Mouse (Mus musculus): ENCODE data around the gene Sufu. TPM values are rescaled to one million over a fixed set of nuclear protein-coding genes. Genes with fewer than 3 reads are reported as not detected.

Sufu gene
- polyA plus RNA-seq, 1 experiment from 2014 or later: 30.3 TPM

DNA sequence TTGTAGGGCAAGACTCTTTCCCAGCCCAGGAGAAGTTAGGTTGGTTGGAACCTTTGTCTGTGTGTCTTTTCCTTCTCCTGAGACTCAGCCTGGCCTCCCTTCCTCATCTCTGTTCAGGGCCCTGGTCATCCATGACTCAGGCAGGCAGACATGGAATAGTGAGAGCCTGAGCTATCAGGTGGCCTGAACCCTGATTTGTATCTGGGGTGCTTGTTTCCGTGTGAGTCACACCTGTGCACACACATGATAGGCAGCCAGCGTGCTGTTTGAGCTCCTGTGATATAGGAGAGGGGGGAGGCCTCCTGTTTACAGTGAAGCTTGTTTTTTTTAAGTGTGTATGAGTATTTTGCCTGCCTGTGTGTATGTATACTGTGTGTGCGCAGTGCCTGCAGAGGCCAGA is 112.5 kb downstream of the Sufu start:
- Histone ChIP-seq H3K9me3 (ENCODE audit: control insufficient read depth, low read length) (no peaks in the 10 kb centered on the region), H3K36me3 (ENCODE audit: control insufficient read depth, insufficient read depth, low read length) (peaks cover 73% of the 10 kb centered on the region), H3K4me1 (replicated peaks; ENCODE audit: control insufficient read depth, insufficient read depth, low read length) (peaks cover 67% of the 10 kb centered on the region), H3K27me3 (replicated peaks; ENCODE audit: control insufficient read depth, insufficient read depth, low read length) (no peaks in the 10 kb centered on the region), H3K4me2 (ENCODE audit: low read length) (no peak overlapping the region), H3K9ac (ENCODE audit: low read length) (no peak overlapping the region), H3K27ac (ENCODE audit: low read depth) (no peak overlapping the region), H3K4me3 (ENCODE audit: low read depth, low read length) (no peak overlapping the region)
- ATAC-seq (replicated peaks; ENCODE audit: low FRiP score, low TSS enrichment, low read depth) (no peak), DNase-seq (ENCODE audit: low spot score) (no peak)
- 56% methylated on average over 3 of the region's 3 CpGs for WGBS

DNA sequence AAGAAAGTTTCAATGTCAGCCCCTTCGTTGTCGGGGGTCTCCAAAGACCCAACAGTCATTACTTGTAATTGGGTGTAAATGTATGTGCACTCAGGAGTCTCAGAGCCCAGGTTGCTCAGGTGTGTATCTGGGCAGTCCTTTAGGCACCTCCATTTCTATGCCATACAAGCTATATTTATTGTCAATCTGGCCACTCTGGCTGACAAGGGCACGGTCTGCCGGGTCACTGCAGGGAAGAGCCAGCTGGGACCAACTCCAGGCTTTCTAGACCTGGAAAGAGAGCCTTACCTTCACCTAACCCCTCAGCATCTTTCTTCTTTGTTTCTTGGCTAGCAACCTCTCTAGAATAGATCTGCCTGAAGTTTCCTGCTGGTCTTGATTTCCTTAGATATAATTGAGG is 113.0 kb downstream of the Sufu start:
- Histone ChIP-seq H3K4me1 (replicated peaks; ENCODE audit: control insufficient read depth, insufficient read depth, low read length) (peaks cover 62% of the 10 kb centered on the region), H3K9me3 (ENCODE audit: control insufficient read depth, low read length) (no peaks in the 10 kb centered on the region), H3K4me2 (ENCODE audit: low read length) (no peak overlapping the region), H3K27ac (ENCODE audit: low read depth) (no peak overlapping the region), H3K9ac (ENCODE audit: low read length) (no peak overlapping the region), H3K36me3 (ENCODE audit: control insufficient read depth, insufficient read depth, low read length) (peaks cover 76% of the 10 kb centered on the region), H3K27me3 (replicated peaks; ENCODE audit: control insufficient read depth, insufficient read depth, low read length) (no peaks in the 10 kb centered on the region), H3K4me3 (ENCODE audit: low read depth, low read length) (no peak overlapping the region)
- DNase-seq (ENCODE audit: low spot score) (no peak), ATAC-seq (replicated peaks; ENCODE audit: low FRiP score, low TSS enrichment, low read depth) (no peak)
- WGBS: 85% methylated on average over 4 of the region's 4 CpGs

DNA sequence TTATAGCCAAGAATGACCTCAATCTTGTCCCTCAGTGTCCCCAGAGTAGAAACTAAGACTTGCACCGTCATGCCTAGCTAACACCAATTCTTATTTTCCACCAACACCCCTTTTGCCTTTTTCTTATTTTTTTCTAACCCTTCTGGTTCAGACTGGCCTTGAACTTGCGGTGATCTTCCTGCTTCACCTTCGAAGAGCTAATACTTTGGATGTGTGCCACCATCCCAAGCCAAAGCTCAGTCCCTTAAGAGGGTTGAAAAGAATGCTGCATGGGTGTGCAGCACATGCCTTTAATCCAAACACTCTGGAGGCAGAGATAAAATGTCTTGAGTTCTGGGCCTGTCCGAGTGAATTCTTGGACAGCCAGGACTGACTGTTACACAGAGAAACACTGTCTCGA is 113.7 kb downstream of the Sufu start:
- H3K27ac ChIP-seq (ENCODE audit: low read depth): no peak overlapping the region
- H3K9ac ChIP-seq (ENCODE audit: low read length): no peak overlapping the region
- WGBS: 69% methylated on average over 5 of the region's 5 CpGs
- H3K4me3 ChIP-seq (ENCODE audit: low read depth, low read length): no peak overlapping the region
- peaks cover 55% of the 10 kb centered on the region for H3K4me1 ChIP-seq (replicated peaks; ENCODE audit: control insufficient read depth, insufficient read depth, low read length)
- DNase-seq (ENCODE audit: low spot score) (no peak), ATAC-seq (replicated peaks; ENCODE audit: low FRiP score, low TSS enrichment, low read depth) (no peak)
- H3K27me3 ChIP-seq (replicated peaks; ENCODE audit: control insufficient read depth, insufficient read depth, low read length): no peaks in the 10 kb centered on the region
- H3K9me3 ChIP-seq (ENCODE audit: control insufficient read depth, low read length): no peaks in the 10 kb centered on the region
- no peak overlapping the region for H3K4me2 ChIP-seq (ENCODE audit: low read length)
- peaks cover 77% of the 10 kb centered on the region for H3K36me3 ChIP-seq (ENCODE audit: control insufficient read depth, insufficient read depth, low read length)

GRCm38 (mm10) chr19:46510824-46511223 is 114.1 kb downstream of the Sufu start:
- H3K27me3 ChIP-seq (replicated peaks; ENCODE audit: control insufficient read depth, insufficient read depth, low read length): no peaks in the 10 kb centered on the region
- no peak overlapping the region for H3K4me3 ChIP-seq (ENCODE audit: low read depth, low read length)
- ATAC-seq (replicated peaks; ENCODE audit: low FRiP score, low TSS enrichment, low read depth) (no peak), DNase-seq (ENCODE audit: low spot score) (no peak)
- H3K4me2 ChIP-seq (ENCODE audit: low read length): no peak overlapping the region
- H3K4me1 ChIP-seq (replicated peaks; ENCODE audit: control insufficient read depth, insufficient read depth, low read length): peaks cover 51% of the 10 kb centered on the region
- H3K9me3 ChIP-seq (ENCODE audit: control insufficient read depth, low read length): no peaks in the 10 kb centered on the region
- H3K36me3 ChIP-seq (ENCODE audit: control insufficient read depth, insufficient read depth, low read length): peaks cover 81% of the 10 kb centered on the region
- WGBS: 62% methylated on average over 3 of the region's 3 CpGs
- H3K9ac ChIP-seq (ENCODE audit: low read length): no peak overlapping the region
- H3K27ac ChIP-seq (ENCODE audit: low read depth): no peak overlapping the region

- Histone ChIP-seq H3K4me3 (ENCODE audit: low read depth, low read length) (no peak overlapping the region), H3K9ac (ENCODE audit: low read length) (no peak overlapping the region), H3K4me1 (replicated peaks; ENCODE audit: control insufficient read depth, insufficient read depth, low read length) (peaks cover 46% of the 10 kb centered on the region), H3K27ac (ENCODE audit: low read depth) (no peak overlapping the region), H3K36me3 (ENCODE audit: control insufficient read depth, insufficient read depth, low read length) (peaks cover 85% of the 10 kb centered on the region), H3K4me2 (ENCODE audit: low read length) (no peak overlapping the region), H3K9me3 (ENCODE audit: control insufficient read depth, low read length) (no peaks in the 10 kb centered on the region), H3K27me3 (replicated peaks; ENCODE audit: control insufficient read depth, insufficient read depth, low read length) (no peaks in the 10 kb centered on the region)
- DNase-seq (ENCODE audit: low spot score): no peak
- ATAC-seq (replicated peaks; ENCODE audit: low FRiP score, low TSS enrichment, low read depth): no peak
- WGBS: 81% methylated on average over 10 of the region's 10 CpGs
These were observed 114.6 kb downstream of the Sufu start for GRCm38 (mm10) chr19:46511263-46511662.

GRCm38 (mm10) chr19:46514387-46514786 is 117.7 kb downstream of the Sufu start:
- no peak overlapping the region for H3K27ac ChIP-seq (ENCODE audit: low read depth)
- 86% methylated on average over 12 of the region's 12 CpGs for WGBS
- H3K4me2 ChIP-seq (ENCODE audit: low read length): no peak overlapping the region
- H3K4me3 ChIP-seq (ENCODE audit: low read depth, low read length): no peak overlapping the region
- ATAC-seq (replicated peaks; ENCODE audit: low FRiP score, low TSS enrichment, low read depth) (no peak), DNase-seq (ENCODE audit: low spot score) (no peak)
- H3K36me3 ChIP-seq (ENCODE audit: control insufficient read depth, insufficient read depth, low read length): peaks cover 72% of the 10 kb centered on the region
- no peaks in the 10 kb centered on the region for H3K27me3 ChIP-seq (replicated peaks; ENCODE audit: control insufficient read depth, insufficient read depth, low read length)
- no peak overlapping the region for H3K9ac ChIP-seq (ENCODE audit: low read length)
- peaks cover 35% of the 10 kb centered on the region for H3K4me1 ChIP-seq (replicated peaks; ENCODE audit: control insufficient read depth, insufficient read depth, low read length)
- H3K9me3 ChIP-seq (ENCODE audit: control insufficient read depth, low read length): no peaks in the 10 kb centered on the region

- Histone ChIP-seq H3K27me3 (replicated peaks; ENCODE audit: control insufficient read depth, insufficient read depth, low read length) (no peaks in the 10 kb centered on the region), H3K4me3 (ENCODE audit: low read depth, low read length) (no peak overlapping the region), H3K9me3 (ENCODE audit: control insufficient read depth, low read length) (no peaks in the 10 kb centered on the region), H3K4me1 (replicated peaks; ENCODE audit: control insufficient read depth, insufficient read depth, low read length) (peaks cover 25% of the 10 kb centered on the region), H3K9ac (ENCODE audit: low read length) (no peak overlapping the region), H3K4me2 (ENCODE audit: low read length) (no peak overlapping the region), H3K27ac (ENCODE audit: low read depth) (no peak overlapping the region), H3K36me3 (ENCODE audit: control insufficient read depth, insufficient read depth, low read length) (peaks cover 63% of the 10 kb centered on the region)
- DNase-seq (ENCODE audit: low spot score) (no peak), ATAC-seq (replicated peaks; ENCODE audit: low FRiP score, low TSS enrichment, low read depth) (no peak)
- 90% methylated on average over 24 of the region's 24 CpGs for WGBS
These were observed 118.7 kb downstream of the Sufu start for GRCm38 (mm10) chr19:46515287-46515821.

- Histone ChIP-seq H3K27ac (ENCODE audit: low read depth) (no peak overlapping the region), H3K4me3 (ENCODE audit: low read depth, low read length) (no peak overlapping the region), H3K9me3 (ENCODE audit: control insufficient read depth, low read length) (no peaks in the 10 kb centered on the region), H3K4me2 (ENCODE audit: low read length) (no peak overlapping the region), H3K4me1 (replicated peaks; ENCODE audit: control insufficient read depth, insufficient read depth, low read length) (peaks cover 20% of the 10 kb centered on the region), H3K36me3 (ENCODE audit: control insufficient read depth, insufficient read depth, low read length) (peaks cover 49% of the 10 kb centered on the region), H3K9ac (ENCODE audit: low read length) (no peak overlapping the region), H3K27me3 (replicated peaks; ENCODE audit: control insufficient read depth, insufficient read depth, low read length) (no peaks in the 10 kb centered on the region)
- DNase-seq (ENCODE audit: low spot score) (no peak), ATAC-seq (replicated peaks; ENCODE audit: low FRiP score, low TSS enrichment, low read depth) (no peak)
- WGBS: 66% methylated on average over 3 of the region's 3 CpGs
These were observed 120.2 kb downstream of the Sufu start for GRCm38 (mm10) chr19:46516667-46517528.
